Mouse (Mus musculus) embryonic facial prominence, embryonic 12.5 days (tissue): ENCODE measurements around the gene Ptpru. TPM values are rescaled to one million over a fixed set of nuclear protein-coding genes. Genes with fewer than 3 reads are reported as not detected.

Source experiments
- ATAC-seq: fragments of 200-750 bp; cut with Nextera tagmentation; 2 replicates; pipeline ENCODE4 v1.8.0; 2017; ENCODE audit not compliant: insufficient number of reproducible peaks, insufficient read depth, low FRiP score, low TSS enrichment
- H3K27ac ChIP-seq: fragments of 300-500 bp; sonication (generic); 2 replicates; pipeline ENCODE4 v1.5.1; 2016; ENCODE audit warnings: mild to moderate bottlenecking
- H3K27me3 ChIP-seq: fragments of 300-500 bp; sonication (generic); 2 replicates; pipeline ENCODE4 v1.6.1; 2016; ENCODE audit warnings: mild to moderate bottlenecking, moderate library complexity
- H3K36me3 ChIP-seq: fragments of 300-500 bp; sonication (generic); 2 replicates; pipeline ENCODE4 v1.6.1; 2016; ENCODE audit warnings: mild to moderate bottlenecking
- H3K4me1 ChIP-seq: fragments of 300-500 bp; sonication (generic); 2 replicates; pipeline ENCODE4 v1.6.1; 2016
- H3K4me2 ChIP-seq: fragments of 300-500 bp; sonication (generic); replicated peaks from 2 replicates; pipeline ENCODE4 v1.6.1; 2016; ENCODE audit warnings: mild to moderate bottlenecking, moderate library complexity
- H3K4me3 ChIP-seq: fragments of 300-500 bp; sonication (generic); 2 replicates; pipeline ENCODE4 v1.5.1; 2016; ENCODE audit warnings: mild to moderate bottlenecking
- H3K9ac ChIP-seq: fragments of 300-500 bp; sonication (generic); 2 replicates; pipeline ENCODE4 v1.6.1; 2016; ENCODE audit warnings: mild to moderate bottlenecking, moderate library complexity
- H3K9me3 ChIP-seq: fragments of 300-500 bp; sonication (generic); 2 replicates; pipeline ENCODE4 v1.6.1; 2016; ENCODE audit warnings: mild to moderate bottlenecking, moderate library complexity
- WGBS: fragments of 180-500 bp; shearing (Covaris S2); methylation state at CpG from one replicate; pipeline ENCODE4 v1.1.7; 2016; 5-methylcytosine and 5-hydroxymethylcytosine counted together
- polyA plus RNA-seq: library from polyadenylated mRNA; unstranded; fragments of >200 nt; fragmentation: Nextera tagmentation; extraction: Ambion mirVana; gene quantifications from 2 replicates; pipeline ENCODE4 v1.2.1, GENCODE M21; 2016

Ptpru gene
- polyA plus RNA-seq = 38.1 and 39.2 TPM in 2 replicates

DNA sequence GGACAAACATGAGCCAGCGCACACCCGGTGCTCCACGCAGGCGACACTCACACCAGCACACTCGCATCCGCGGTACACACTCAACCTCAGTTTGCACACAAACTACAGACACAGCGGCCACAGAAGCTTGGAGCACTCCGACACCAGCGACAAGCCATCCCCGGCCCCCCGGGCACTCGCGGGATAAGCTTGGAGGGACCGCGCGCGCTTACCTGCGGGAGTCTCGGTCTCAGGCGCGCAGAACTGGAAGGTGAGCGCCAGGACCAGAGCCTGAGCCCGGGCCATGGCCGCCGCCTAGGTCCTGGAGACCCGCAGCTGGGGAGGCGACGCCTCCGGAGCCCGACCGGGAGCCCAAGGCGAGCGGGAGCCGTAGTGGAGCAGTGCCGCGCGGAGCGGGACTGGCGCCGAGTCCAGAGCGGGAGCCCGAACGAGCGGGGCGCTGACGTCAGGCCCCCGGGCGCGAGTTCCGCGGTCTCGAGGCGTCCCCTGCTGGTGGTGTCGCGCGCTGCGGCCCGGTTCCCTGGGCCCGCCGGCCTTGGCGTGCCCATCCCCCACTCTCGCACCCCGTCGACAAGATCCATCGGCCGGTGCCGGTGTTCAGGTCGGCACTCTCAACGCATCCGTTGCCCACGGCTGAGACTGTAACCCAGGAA lies at the start of gene Ptpru:
TSS of gene Ptpru (minus strand) at position 417 of the 653 bp plus-strand sequence.
- WGBS = under 1% methylated on average over 71 of the region's 72 CpGs

GRCm38 (mm10) chr4:131885376-131885775 lies 47.3 kb upstream of the Ptpru start:
- no peak overlapping the region for H3K27ac ChIP-seq
- H3K27me3 ChIP-seq = no peaks in the 10 kb centered on the region
- H3K4me2 ChIP-seq = no peak overlapping the region
- WGBS = 90% methylated on average over 6 of the region's 6 CpGs
- ATAC-seq = no peak
- H3K4me1 ChIP-seq = peaks cover 9% of the 10 kb centered on the region
- H3K4me3 ChIP-seq = no peak overlapping the region
- no peak overlapping the region for H3K9ac ChIP-seq
- peaks cover 33% of the 10 kb centered on the region for H3K36me3 ChIP-seq
- H3K9me3 ChIP-seq = no peaks in the 10 kb centered on the region

More for the DNA sequence above, at the start of gene Ptpru:
- H3K27ac ChIP-seq = 0 out of 2 replicates have a peak within 1 kb of the TSS, but pooled peaks have one; percentile 51
- peak; percentile 71 for ATAC-seq
- peaks cover 29% of the 10 kb centered on the region for H3K4me1 ChIP-seq
- H3K27me3 ChIP-seq = peaks cover 14% of the 10 kb centered on the region; the same call in 1 of the 2 replicates
- H3K4me2 ChIP-seq = peak within 1 kb of the TSS; percentile 94
- H3K9me3 ChIP-seq = no peaks in the 10 kb centered on the region
- peak within 1 kb of the TSS; percentile 68 for H3K4me3 ChIP-seq
- peak within 1 kb of the TSS; percentile 76 for H3K9ac ChIP-seq
- no peaks in the 10 kb centered on the region for H3K36me3 ChIP-seq

- WGBS = 76% methylated on average over 6 of the region's 6 CpGs
- Histone ChIP-seq H3K4me3 (no peak overlapping the region), H3K27me3 (no peaks in the 10 kb centered on the region), H3K4me2 (no peak overlapping the region), H3K9me3 (no peaks in the 10 kb centered on the region), H3K36me3 (peaks cover 26% of the 10 kb centered on the region), H3K9ac (no peak overlapping the region), H3K4me1 (peaks cover 18% of the 10 kb centered on the region), H3K27ac (no peak overlapping the region)
- no peak for ATAC-seq
These were observed 45.5 kb upstream of the Ptpru start for GRCm38 (mm10) chr4:131883571-131883970.

DNA sequence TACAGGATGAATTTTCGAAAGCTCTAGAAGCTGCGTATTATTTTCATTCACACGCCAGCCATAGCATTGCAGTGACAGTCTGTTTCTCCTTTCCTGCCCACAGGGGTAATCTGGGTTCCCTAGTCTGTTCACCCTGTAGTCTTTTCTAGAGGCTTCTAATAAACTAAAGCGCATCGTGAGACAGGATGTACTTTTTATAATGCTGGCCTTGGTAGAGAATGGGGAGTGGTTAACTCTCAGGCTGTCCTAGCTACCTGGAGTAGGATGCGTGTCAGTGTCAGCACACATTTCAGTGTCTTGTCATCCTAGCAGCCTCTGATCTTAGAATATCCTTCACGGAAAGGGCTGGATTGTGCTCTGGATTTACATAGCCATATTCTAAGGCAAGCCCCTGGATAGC lies 43.2 kb upstream of the Ptpru start:
- Histone ChIP-seq H3K4me1 (peaks cover 34% of the 10 kb centered on the region), H3K9me3 (no peaks in the 10 kb centered on the region), H3K4me2 (no peak overlapping the region), H3K27me3 (no peaks in the 10 kb centered on the region), H3K4me3 (no peak overlapping the region), H3K9ac (peak overlapping the region; percentile 3; the same call in 1 of the 2 replicates), H3K27ac (no peak overlapping the region), H3K36me3 (peaks cover 22% of the 10 kb centered on the region)
- ATAC-seq = no peak
- 86% methylated on average over 7 of the region's 7 CpGs for WGBS

DNA sequence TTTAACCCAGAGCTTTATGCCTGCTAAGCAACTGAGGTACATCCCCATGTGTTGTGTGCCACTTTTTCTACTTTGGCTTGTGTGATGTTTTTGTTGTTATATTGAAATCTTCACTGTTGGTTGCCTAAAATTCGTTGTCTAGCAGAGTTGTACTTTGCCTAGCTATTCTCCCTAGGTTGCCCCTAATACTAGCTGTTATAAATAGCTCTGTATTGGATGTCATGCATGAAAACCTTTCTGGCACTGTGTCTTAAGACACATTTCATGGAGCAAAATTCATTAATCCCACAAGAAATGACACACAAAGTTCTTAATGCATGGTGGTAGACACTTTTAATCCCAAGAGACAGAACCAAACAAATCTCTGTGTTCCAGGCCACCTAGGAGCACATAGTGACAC lies 41.6 kb upstream of the Ptpru start:
- Histone ChIP-seq H3K9me3 (no peaks in the 10 kb centered on the region), H3K27me3 (no peaks in the 10 kb centered on the region), H3K4me3 (no peak overlapping the region), H3K4me1 (peaks cover 48% of the 10 kb centered on the region), H3K4me2 (no peak overlapping the region), H3K36me3 (peaks cover 6% of the 10 kb centered on the region; the same call in 1 of the 2 replicates), H3K27ac (no peak overlapping the region), H3K9ac (no peak overlapping the region)
- no peak for ATAC-seq
- 82% methylated on average over 1 of the region's 1 CpGs for WGBS

DNA sequence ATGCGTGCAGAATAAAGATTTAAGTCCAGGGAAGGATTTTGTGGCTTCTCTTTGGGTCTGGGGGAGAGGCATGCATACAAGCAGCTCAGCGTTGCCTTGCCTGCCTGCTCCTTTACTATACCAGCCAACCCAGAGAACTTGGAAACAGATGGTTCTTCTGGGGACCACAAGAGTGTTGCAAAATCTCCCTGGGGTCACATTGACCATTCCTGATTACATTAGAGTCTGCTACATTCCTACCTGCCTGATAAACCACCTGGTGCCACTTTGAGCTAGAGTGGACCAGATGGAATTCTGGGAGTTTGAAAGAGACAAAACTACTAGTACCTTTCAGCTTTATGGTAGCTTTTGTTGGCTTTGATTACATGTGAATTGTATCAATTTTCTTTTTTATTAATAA lies 38.7 kb upstream of the Ptpru start:
- Histone ChIP-seq H3K4me2 (0 out of 2 replicates have a peak overlapping the region, but pooled peaks have one; percentile 76), H3K36me3 (no peaks in the 10 kb centered on the region), H3K4me3 (no peak overlapping the region), H3K27me3 (no peaks in the 10 kb centered on the region), H3K9ac (no peak overlapping the region), H3K27ac (no peak overlapping the region), H3K4me1 (peaks cover 48% of the 10 kb centered on the region), H3K9me3 (no peaks in the 10 kb centered on the region)
- 60% methylated on average over 2 of the region's 2 CpGs for WGBS
- ATAC-seq = no peak

DNA sequence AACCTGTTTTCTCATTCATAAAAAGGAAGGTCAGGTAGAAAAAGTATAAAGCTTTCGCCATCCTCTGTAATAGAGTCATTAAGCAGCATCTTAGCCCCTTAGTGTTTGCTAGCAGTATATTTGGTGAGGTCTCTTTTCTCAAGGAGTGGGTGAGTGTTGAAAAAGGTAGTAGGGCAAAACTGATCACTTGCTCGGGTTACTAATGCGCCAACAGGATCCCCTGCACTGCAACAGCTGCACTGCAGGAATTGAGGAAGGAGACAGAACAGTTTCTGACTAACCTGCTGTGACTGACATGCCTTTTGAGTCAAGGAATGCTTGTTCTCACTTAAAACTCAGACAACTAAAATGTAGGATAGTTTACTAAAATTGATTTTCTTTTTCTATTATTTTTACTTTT lies 37.2 kb upstream of the Ptpru start:
- 42% methylated on average over 3 of the region's 3 CpGs for WGBS
- ATAC-seq = no peak

DNA sequence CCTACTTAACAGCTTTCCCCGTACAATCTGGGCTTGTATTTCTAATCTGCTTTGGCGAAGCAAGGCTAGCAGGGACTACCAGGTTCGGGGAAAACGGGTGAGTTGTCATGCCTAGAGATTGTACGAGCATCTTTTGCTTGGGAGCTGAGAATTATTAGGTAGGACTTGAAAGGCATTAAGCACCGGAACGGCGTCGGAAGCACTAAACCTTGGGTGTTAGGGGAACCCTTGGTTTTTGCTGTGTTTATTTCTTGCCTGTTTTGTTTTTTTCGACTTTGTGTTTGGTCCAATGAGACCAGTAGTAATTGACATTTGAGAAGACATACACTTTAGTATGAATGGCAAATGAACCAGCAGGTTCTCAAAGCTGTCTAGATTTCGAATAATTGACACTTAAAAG lies 36.5 kb upstream of the Ptpru start:
- 4% methylated on average over 11 of the region's 11 CpGs for WGBS
- ATAC-seq = no peak
- peak overlapping the region; percentile 100 for H3K27ac ChIP-seq
- peak overlapping the region; percentile 91 for H3K4me3 ChIP-seq
- no peaks in the 10 kb centered on the region for H3K9me3 ChIP-seq
- H3K9ac ChIP-seq = peak overlapping the region; percentile 100
- peak overlapping the region; percentile 76 for H3K4me2 ChIP-seq
- peaks cover 37% of the 10 kb centered on the region for H3K4me1 ChIP-seq
- peaks cover 3% of the 10 kb centered on the region; the same call in 1 of the 2 replicates for H3K36me3 ChIP-seq
- H3K27me3 ChIP-seq = no peaks in the 10 kb centered on the region

More for the DNA sequence above, 37.2 kb upstream of the Ptpru start:
- H3K9ac ChIP-seq = peak overlapping the region; percentile 100
- H3K27ac ChIP-seq = no peak overlapping the region
- H3K4me3 ChIP-seq = peak overlapping the region; percentile 91
- no peaks in the 10 kb centered on the region for H3K9me3 ChIP-seq
- peaks cover 43% of the 10 kb centered on the region for H3K4me1 ChIP-seq
- no peaks in the 10 kb centered on the region for H3K27me3 ChIP-seq
- peak overlapping the region; percentile 76 for H3K4me2 ChIP-seq
- H3K36me3 ChIP-seq = peaks cover 3% of the 10 kb centered on the region; the same call in 1 of the 2 replicates

DNA sequence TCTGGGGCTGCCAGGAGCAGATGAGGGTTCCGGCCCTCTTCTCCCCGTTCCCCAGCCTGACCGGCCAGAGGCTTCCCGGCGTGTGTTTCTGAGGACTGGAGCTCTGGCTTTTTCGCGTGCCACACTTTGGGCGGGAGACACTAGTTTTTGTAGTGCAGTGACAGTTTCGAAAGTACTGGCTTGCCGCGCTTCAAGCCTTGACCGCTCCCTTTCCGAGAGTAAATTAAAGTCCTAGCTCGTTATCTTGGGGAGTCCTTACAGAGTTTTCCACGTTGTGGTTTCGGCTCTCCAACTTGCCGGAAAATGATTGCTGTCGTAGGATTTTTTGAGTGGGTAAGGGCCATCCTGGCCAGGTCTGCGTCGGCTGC lies 36.1 kb upstream of the Ptpru start:
- Histone ChIP-seq H3K36me3 (peaks cover 3% of the 10 kb centered on the region; the same call in 1 of the 2 replicates), H3K4me2 (peak overlapping the region; percentile 76), H3K9ac (peak overlapping the region; percentile 100), H3K9me3 (no peaks in the 10 kb centered on the region), H3K27me3 (no peaks in the 10 kb centered on the region), H3K27ac (peak overlapping the region; percentile 100), H3K4me3 (peak overlapping the region; percentile 91), H3K4me1 (peaks cover 34% of the 10 kb centered on the region)
- WGBS = under 1% methylated on average over 20 of the region's 20 CpGs
- no peak for ATAC-seq

DNA sequence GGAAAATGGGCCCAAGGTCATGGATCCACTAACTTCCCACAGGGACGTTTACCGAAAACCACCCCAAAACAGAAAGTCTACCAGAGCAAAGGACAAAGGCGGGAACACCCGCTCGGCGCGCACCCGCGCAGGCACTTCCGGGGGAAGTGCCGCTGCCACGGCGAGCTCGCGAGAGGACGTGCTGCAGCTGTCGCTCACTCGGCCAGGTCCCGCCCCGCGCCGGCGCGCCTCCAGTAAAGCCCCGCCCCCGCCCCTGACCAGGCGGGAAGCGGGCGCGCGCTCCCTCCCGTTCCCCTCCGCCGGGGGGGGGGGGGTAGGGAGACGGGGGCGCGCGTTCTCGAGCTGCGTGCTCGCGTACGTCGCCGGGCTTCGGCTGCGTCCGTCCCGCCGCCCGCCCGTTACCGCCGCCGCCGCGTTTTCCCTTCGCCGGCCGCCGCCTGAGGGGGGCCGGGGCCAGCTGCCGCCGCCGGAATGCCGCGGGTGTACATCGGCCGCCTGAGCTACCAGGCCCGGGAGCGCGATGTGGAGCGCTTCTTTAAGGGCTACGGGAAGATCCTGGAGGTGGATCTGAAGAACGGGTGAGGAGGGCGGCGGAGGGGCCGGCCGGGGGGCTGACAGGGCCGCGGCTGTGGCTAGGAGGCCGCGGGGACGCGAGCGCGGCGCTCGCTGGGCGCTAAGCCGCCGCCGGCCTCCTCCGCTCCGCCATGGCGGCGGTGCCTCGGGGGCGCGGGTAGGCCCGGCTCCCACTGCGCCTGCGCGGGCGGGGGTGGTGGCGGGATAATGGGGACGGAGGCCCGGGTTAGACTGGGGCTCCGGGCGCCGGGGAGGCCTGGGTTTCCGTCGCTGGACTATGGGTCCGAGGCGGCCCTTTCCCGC lies 35.4 kb upstream of the Ptpru start, which contains the start of gene Srsf4:
TSS of gene Srsf4 (plus strand) at position 325 of the 876 bp plus-strand sequence.
- H3K27ac ChIP-seq = peak within 1 kb of the TSS; percentile 100
- H3K4me1 ChIP-seq = peaks cover 33% of the 10 kb centered on the region
- H3K9me3 ChIP-seq = no peaks in the 10 kb centered on the region
- WGBS = 1% methylated on average over 90 of the region's 116 CpGs
- H3K36me3 ChIP-seq = peaks cover 3% of the 10 kb centered on the region; the same call in 1 of the 2 replicates
- H3K27me3 ChIP-seq = no peaks in the 10 kb centered on the region
- peak within 1 kb of the TSS; percentile 76 for H3K4me2 ChIP-seq
- H3K4me3 ChIP-seq = peak within 1 kb of the TSS; percentile 91
- H3K9ac ChIP-seq = peak within 1 kb of the TSS; percentile 100
- peak; percentile 87 for ATAC-seq

- Histone ChIP-seq H3K4me3 (peak overlapping the region; percentile 91), H3K27me3 (no peaks in the 10 kb centered on the region), H3K9ac (peak overlapping the region; percentile 69), H3K27ac (peak overlapping the region; percentile 100), H3K9me3 (no peaks in the 10 kb centered on the region), H3K36me3 (peaks cover 4% of the 10 kb centered on the region; the same call in 1 of the 2 replicates), H3K4me1 (peaks cover 28% of the 10 kb centered on the region), H3K4me2 (peak overlapping the region; percentile 53)
- WGBS = 8% methylated on average over 11 of the region's 11 CpGs
- ATAC-seq = peak; percentile 36; the same call in 1 of the 2 replicates
These were observed 34.7 kb upstream of the Ptpru start for GRCm38 (mm10) chr4:131872672-131873292.
